ENCODE assay signal across 15 mouse cellular contexts in the genomic region with DNA sequence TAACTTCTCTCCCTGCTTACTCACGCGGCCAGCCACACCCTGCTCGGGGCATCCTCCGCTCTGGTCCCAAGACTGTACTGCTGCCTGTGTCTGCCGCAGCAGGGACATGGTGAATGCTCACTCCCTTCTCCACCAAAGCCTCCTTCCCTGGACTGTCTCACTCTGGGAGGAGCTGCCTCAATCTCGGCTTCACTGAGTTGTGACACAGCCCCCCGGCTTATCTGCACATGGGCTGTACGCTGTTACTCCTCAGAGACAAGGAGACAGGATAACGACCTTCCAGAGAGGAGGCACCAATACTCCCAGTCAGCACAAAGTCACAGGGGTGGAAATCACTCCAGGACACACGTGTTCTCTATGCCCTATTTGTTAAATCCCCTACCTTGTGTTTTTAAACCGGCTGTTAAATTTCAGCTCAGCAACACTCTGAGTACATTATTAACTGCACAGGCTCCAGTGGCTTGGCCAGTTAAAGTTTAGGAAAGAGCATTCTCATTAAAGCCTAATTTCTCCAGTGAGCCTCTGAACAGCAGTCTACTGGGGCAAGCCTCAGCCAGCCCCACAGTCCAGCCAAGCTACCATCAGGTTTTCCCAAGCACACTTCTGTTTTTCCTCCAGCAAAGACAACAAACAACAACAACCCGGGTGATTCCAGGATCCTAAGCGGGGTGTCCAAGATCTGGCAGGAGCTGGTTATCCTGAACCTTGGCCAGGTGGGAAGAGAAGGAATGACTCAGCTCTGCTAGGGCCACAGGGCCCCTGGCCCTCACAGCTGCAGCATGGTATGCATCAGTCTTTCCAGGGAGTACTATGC. TPM values are rescaled to one million over a fixed set of nuclear protein-coding genes. Genes with fewer than 3 reads are reported as not detected.
DNase-seq lines count a peak whose midpoint lies in the region; ATAC-seq and TF ChIP-seq lines count a peak whose summit lies in the region.
"Had no signal": no experiment of that assay in that cellular context is flagged by ENCODE, and none has a peak within 500 bp of the region (broad histone marks: within the 10 kb centered on the region; RNA-seq: fewer than 3 reads in every experiment).

No protein-coding gene starts in this region.

- TF ChIP-seq CTCF in lung, adult 2 months (IDR thresholded peaks at IDR 0.05; ENCODE audit: insufficient read depth, low read length), result no peak

- H3K4me3 ChIP-seq in heart, embryonic 13.5 days, result no peak overlapping the region
- H3K4me3 ChIP-seq in lung, adult 2 months (replicated peaks; ENCODE audit: extremely low read depth, low read depth, low read length), result no peak overlapping the region
- H3K4me3 ChIP-seq: embryonic facial prominence, embryonic 10.5 days; left cerebral cortex, adult 2 months had no signal

- TF ChIP-seq POLR2A in lung, adult 2 months (IDR thresholded peaks at IDR 0.05; ENCODE audit: borderline replicate concordance, extremely low read depth, low read depth, low read length), result no peak

- no peak for DNase-seq in heart, adult 9 months (ENCODE audit: low spot score in 2 of 2)
- peak; percentile 41 for DNase-seq in testis, postnatal 14 days (ENCODE audit: low spot score)
- DNase-seq in testis, postnatal 10 days (ENCODE audit: low spot score), result no peak
- peak; percentile 50 for DNase-seq in kidney, postnatal 10 days
- no peak for DNase-seq in adrenal gland, postnatal 14 days
- DNase-seq in lung, adult 2 months, result no peak
- DNase-seq in retina, embryonic 14.5 days (ENCODE audit: low spot score), result no peak
- DNase-seq: cerebellum, adult 8-10 months; heart, adult 11 months; lung, postnatal 4 days; thymus, postnatal 36 days had no signal

- no peaks in the 10 kb centered on the region for H3K9me3 ChIP-seq in heart, embryonic 13.5 days

- H3K36me3 ChIP-seq in heart, embryonic 13.5 days, result no peaks in the 10 kb centered on the region
- H3K36me3 ChIP-seq: embryonic facial prominence, embryonic 10.5 days had no signal

- no peak overlapping the region; the same call in 1 of the 2 replicates for H3K27ac ChIP-seq in heart, embryonic 13.5 days (replicated peaks)
- H3K27ac ChIP-seq: embryonic facial prominence, embryonic 10.5 days; left cerebral cortex, adult 2 months had no signal

- H3K4me1 ChIP-seq in heart, embryonic 13.5 days, result peaks cover 35% of the 10 kb centered on the region
- H3K4me1 ChIP-seq in lung, adult 2 months (ENCODE audit: control insufficient read depth, insufficient read depth, low read length), result no peaks in the 10 kb centered on the region

- 22% methylated on average over 13 of the region's 13 CpGs for WGBS in heart, embryonic 13.5 days
- 52% methylated on average over 13 of the region's 13 CpGs for WGBS in lung, adult 2 months

- H3K9ac ChIP-seq in heart, embryonic 13.5 days, result peak overlapping the region; percentile 58; the same call in 1 of the 2 replicates

- peak overlapping the region; percentile 47 for H3K4me2 ChIP-seq in heart, embryonic 13.5 days

- H3K27me3 ChIP-seq in heart, embryonic 13.5 days (replicated peaks), result no peaks in the 10 kb centered on the region

- no peak for ATAC-seq in heart, embryonic 13.5 days (ENCODE audit: extremely low read depth, insufficient number of reproducible peaks, low FRiP score, low TSS enrichment)
- ATAC-seq: inflammation-experienced regulatory T-cells, adult 6 months had no signal

RNA-seq across cellular contexts. Expression of a gene that starts 39.9 kb away (rescaled TPM):
- 38.4 and 41.7 TPM in 2 replicates for polyA plus RNA-seq in heart, embryonic 13.5 days (2015; fragmentation: Nextera tagmentation; extraction: Ambion mirVana)
- total RNA-seq in adrenal gland, postnatal 14 days (2021), result 10.3 and 12.0 TPM in 2 replicates
- 9.4 and 10.0 TPM in 2 replicates for polyA plus RNA-seq in lung, adult 2 months (2012; rRNA removed)

Comparison
In these comparisons a context has a peak if more than half of its experiments do, and no peak if none do; other contexts are left out.
1. DNase-seq: peak in testis, postnatal 14 days (single experiment) and kidney, postnatal 10 days (single experiment); none in heart, adult 9 months (0 of 2), testis, postnatal 10 days (single experiment), adrenal gland, postnatal 14 days (single experiment), lung, adult 2 months (single experiment) and retina, embryonic 14.5 days (single experiment).